Comparison of ENCODE assay signal across 23 mouse cellular contexts in genomic region chr7:130831586-130831985, GRCm38 (mm10). TPM values are rescaled to one million over a fixed set of nuclear protein-coding genes. Genes with fewer than 3 reads are reported as not detected.
"Had no signal": no experiment of that assay in that cellular context is flagged by ENCODE, and none has a peak within 500 bp of the region (broad histone marks: within the 10 kb centered on the region; RNA-seq: fewer than 3 reads in every experiment).

No protein-coding gene starts in this region.

- H3K27me3 ChIP-seq: intestine, embryonic 15.5 days; lung, embryonic 15.5 days had no signal

- H3K27ac ChIP-seq: intestine, embryonic 15.5 days; kidney, postnatal 0 days; liver, embryonic 15.5 days; lung, embryonic 15.5 days; midbrain, embryonic 10.5 days; midbrain, embryonic 13.5 days; neural tube, embryonic 13.5 days; stomach, postnatal 0 days had no signal

- DNase-seq: layer of hippocampus, adult 9-11 months; lung, adult 18-20 months; lung, postnatal 10 days; lung, postnatal 36 days; retina, postnatal 1 day; thymus, adult 2 months; thymus, postnatal 14 days; thymus, postnatal 4 days had no signal

- H3K36me3 ChIP-seq: intestine, embryonic 15.5 days; liver, embryonic 15.5 days; lung, embryonic 15.5 days; midbrain, embryonic 10.5 days; midbrain, embryonic 13.5 days; neural tube, embryonic 13.5 days had no signal

- H3K4me3 ChIP-seq: intestine, embryonic 15.5 days; liver, embryonic 15.5 days; lung, embryonic 15.5 days; megakaryocyte, embryonic 14.5 days; midbrain, embryonic 10.5 days; midbrain, embryonic 13.5 days; myocyte; neural tube, embryonic 13.5 days had no signal

- H3K9me3 ChIP-seq: intestine, embryonic 15.5 days; liver, embryonic 15.5 days; lung, embryonic 15.5 days; megakaryocyte, embryonic 14.5 days; midbrain, embryonic 10.5 days; midbrain, embryonic 13.5 days; neural tube, embryonic 13.5 days had no signal

- ATAC-seq: hindbrain, embryonic 16.5 days; intestine, embryonic 15.5 days; midbrain, embryonic 13.5 days; midbrain, embryonic 16.5 days had no signal

- H3K4me2 ChIP-seq: intestine, embryonic 15.5 days; liver, embryonic 11.5 days; liver, embryonic 15.5 days; lung, embryonic 15.5 days; midbrain, embryonic 13.5 days; neural tube, embryonic 13.5 days had no signal

- H3K9ac ChIP-seq: intestine, embryonic 15.5 days; liver, embryonic 15.5 days; lung, embryonic 15.5 days; midbrain, embryonic 13.5 days; neural tube, embryonic 13.5 days had no signal

RNA-seq across cellular contexts. Expression of gene Btbd16, which starts 57.7 kb away (rescaled TPM):
- total RNA-seq: neutrophil, adult 5-6 weeks had no signal
- polyA plus RNA-seq: hindbrain, embryonic 16.5 days; kidney, postnatal 0 days; limb, embryonic 11.5 days; liver, embryonic 11.5 days; liver, embryonic 15.5 days; lung, embryonic 15.5 days; midbrain, embryonic 10.5 days; midbrain, embryonic 13.5 days; midbrain, embryonic 16.5 days; myocyte had no signal
